Mouse (Mus musculus) hindbrain, embryonic 16.5 days (tissue): ENCODE data around the gene Cwc25. TPM values are rescaled to one million over a fixed set of nuclear protein-coding genes. Genes with fewer than 3 reads are reported as not detected.
A peak's percentile ranks its signal among the peaks of the same experiment; 100 is the strongest.

Experiments
- ATAC-seq: fragments of 200-750 bp; cut with Nextera tagmentation; 2 replicates; pipeline ENCODE4 v1.8.0; 2017; ENCODE audit warnings: moderate TSS enrichment, moderate library complexity
- H3K27ac ChIP-seq: fragments of 300-500 bp; sonication (generic); 2 replicates; pipeline ENCODE4 v1.5.1; 2014; ENCODE audit warnings: low read depth, mild to moderate bottlenecking, control low read depth, low read length, moderate library complexity
- H3K27me3 ChIP-seq: fragments of 300-500 bp; sonication (generic); replicated peaks from 2 replicates; pipeline ENCODE4 v1.6.1; 2014; ENCODE audit warnings: low read length; ENCODE audit not compliant: control insufficient read depth, insufficient read depth
- H3K36me3 ChIP-seq: fragments of 300-500 bp; sonication (generic); 2 replicates; pipeline ENCODE4 v1.6.1; 2014; ENCODE audit warnings: mild to moderate bottlenecking, low read length, moderate library complexity, mixed read lengths; ENCODE audit not compliant: control insufficient read depth, insufficient read depth
- H3K4me1 ChIP-seq: fragments of 300-500 bp; sonication (generic); 2 replicates; pipeline ENCODE4 v1.6.1; 2014; ENCODE audit warnings: low read depth, low read length; ENCODE audit not compliant: control insufficient read depth, insufficient read depth
- H3K4me2 ChIP-seq: fragments of 300-500 bp; sonication (generic); 2 replicates; pipeline ENCODE4 v1.6.1; 2014; ENCODE audit warnings: mild to moderate bottlenecking, low read length, control low read depth, moderate library complexity
- H3K4me3 ChIP-seq: fragments of 300-500 bp; sonication (generic); 2 replicates; pipeline ENCODE4 v1.5.1; 2014; ENCODE audit warnings: mild to moderate bottlenecking, low read length, control low read depth, moderate library complexity
- H3K9ac ChIP-seq: fragments of 300-500 bp; sonication (generic); 2 replicates; pipeline ENCODE4 v1.6.1; 2014; ENCODE audit warnings: low read depth, mild to moderate bottlenecking, control low read depth, low read length, moderate library complexity
- H3K9me3 ChIP-seq: fragments of 300-500 bp; sonication (generic); 2 replicates; pipeline ENCODE4 v1.6.1; 2014; ENCODE audit warnings: mild to moderate bottlenecking, low read length, moderate library complexity; ENCODE audit not compliant: control insufficient read depth
- WGBS: fragments of 180-500 bp; shearing (Covaris S2); extraction: QIAGEN DNeasy Blood & Tissue Kit; methylation state at CpG from one replicate; pipeline ENCODE4 v1.1.7; 2014; 5-methylcytosine and 5-hydroxymethylcytosine counted together
- polyA plus RNA-seq: library from polyadenylated mRNA; unstranded; fragments of >200 nt; fragmentation: Nextera tagmentation; extraction: Ambion mirVana; gene quantifications from 2 replicates; pipeline ENCODE4 v1.2.1, GENCODE M21; 2015

Gene Cwc25
- 14.1 and 16.2 TPM in 2 replicates for polyA plus RNA-seq

DNA sequence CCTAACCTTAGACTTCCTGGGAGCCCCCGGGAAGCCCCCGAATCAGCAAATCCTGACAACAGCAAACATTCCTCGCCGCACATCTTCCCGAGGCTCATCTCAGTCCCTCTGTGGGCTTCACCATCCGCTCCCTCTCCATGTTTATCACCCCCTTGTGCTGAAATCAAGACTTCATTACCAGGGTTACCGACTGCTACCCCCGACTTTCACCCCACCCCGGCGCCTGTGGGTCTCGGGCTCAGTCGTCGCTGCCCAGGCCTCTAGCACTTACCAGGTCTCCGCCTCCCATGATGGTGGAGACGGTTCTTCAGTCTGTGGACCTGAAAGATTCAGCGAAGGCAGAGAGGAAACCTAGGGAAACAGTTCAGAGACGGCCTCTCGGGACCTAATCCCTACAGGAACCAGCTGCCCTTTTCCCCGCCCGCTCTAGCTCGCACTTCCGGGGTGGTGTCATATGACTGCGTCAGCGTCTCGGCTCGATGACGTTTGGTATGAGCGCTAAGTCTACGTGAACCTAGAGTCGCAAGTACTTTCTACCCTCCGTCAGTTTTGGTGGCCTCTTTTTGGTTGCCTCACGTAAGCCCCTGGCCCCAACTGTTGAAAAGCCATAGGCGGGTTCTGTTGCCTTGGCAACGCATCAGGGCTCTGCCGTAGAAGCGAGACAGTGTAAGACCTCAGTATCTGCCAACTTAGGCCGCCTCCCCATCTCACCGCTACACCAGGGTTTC, at the start of gene Cwc25:
Gene Cwc25, minus strand, starts transcription at position 403 of the 728 bp plus-strand sequence.
- Histone ChIP-seq H3K27ac (peak within 1 kb of the TSS; percentile 92), H3K36me3 (peaks cover 14% of the 10 kb centered on the region), H3K27me3 (no peaks in the 10 kb centered on the region), H3K9me3 (no peaks in the 10 kb centered on the region), H3K4me3 (peak within 1 kb of the TSS; percentile 82), H3K9ac (peak within 1 kb of the TSS; percentile 89), H3K4me1 (peaks cover 13% of the 10 kb centered on the region), H3K4me2 (peak within 1 kb of the TSS; percentile 83)
- WGBS, result under 1% methylated on average over 38 of the region's 38 CpGs
- ATAC-seq, result peak; percentile 97

- 81% methylated on average over 11 of the region's 11 CpGs for WGBS
- H3K27me3 ChIP-seq, result no peaks in the 10 kb centered on the region
- H3K4me3 ChIP-seq, result no peak overlapping the region
- H3K9ac ChIP-seq, result no peak overlapping the region
- no peaks in the 10 kb centered on the region for H3K9me3 ChIP-seq
- ATAC-seq, result no peak
- H3K36me3 ChIP-seq, result peaks cover 13% of the 10 kb centered on the region
- H3K27ac ChIP-seq, result no peak overlapping the region
- H3K4me2 ChIP-seq, result no peak overlapping the region
- peaks cover 51% of the 10 kb centered on the region for H3K4me1 ChIP-seq
These were observed 49.4 kb upstream of the Cwc25 start for GRCm38 (mm10) chr11:97815736-97816135.

DNA sequence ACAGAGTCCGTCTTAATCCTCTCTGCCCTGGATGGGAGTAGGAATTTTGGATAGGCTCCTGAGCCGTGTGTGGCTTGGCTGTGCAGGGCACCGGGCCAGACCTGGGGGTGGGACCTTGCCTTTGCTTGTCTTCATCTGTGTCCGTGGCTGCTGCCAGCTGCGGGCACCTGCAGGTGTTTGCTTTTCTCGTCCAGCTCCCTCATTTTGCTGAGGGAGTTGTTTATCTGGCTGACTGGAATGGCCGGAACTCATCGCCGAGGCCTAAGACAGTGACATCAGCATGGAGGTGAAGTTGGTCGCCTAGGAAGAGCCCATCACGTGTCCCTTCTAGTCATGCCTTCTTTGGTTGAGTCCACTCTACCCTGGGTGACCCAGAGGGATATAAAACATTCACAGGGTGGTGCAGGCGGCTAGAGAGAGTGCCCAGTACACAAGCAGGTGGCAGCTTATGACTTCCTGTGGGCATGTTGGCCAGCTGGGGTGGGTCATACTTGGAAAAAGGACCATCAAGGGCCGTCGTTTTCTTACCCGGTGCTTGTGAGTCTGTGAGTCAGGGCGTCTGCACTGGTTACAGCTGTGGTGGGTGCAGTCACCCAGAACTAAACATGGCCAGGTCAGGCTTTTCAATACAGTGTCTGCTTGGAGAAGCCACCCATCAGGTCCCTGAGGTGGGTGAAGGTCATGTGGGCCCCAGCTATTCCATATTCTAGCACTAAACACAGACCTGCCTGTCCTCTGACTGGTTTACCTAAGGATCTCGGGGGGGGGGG, 47.6 kb upstream of the Cwc25 start:
- peak overlapping the region; percentile 37; the same call in 1 of the 2 replicates for H3K27ac ChIP-seq
- H3K4me1 ChIP-seq, result peaks cover 58% of the 10 kb centered on the region
- no peaks in the 10 kb centered on the region for H3K9me3 ChIP-seq
- H3K36me3 ChIP-seq, result peaks cover 13% of the 10 kb centered on the region
- no peak overlapping the region for H3K4me3 ChIP-seq
- WGBS, result 73% methylated on average over 17 of the region's 17 CpGs
- H3K4me2 ChIP-seq, result no peak overlapping the region
- no peaks in the 10 kb centered on the region for H3K27me3 ChIP-seq
- no peak for ATAC-seq
- peak overlapping the region; percentile 3; the same call in 1 of the 2 replicates for H3K9ac ChIP-seq

- peak overlapping the region; percentile 54 for H3K9ac ChIP-seq
- H3K4me3 ChIP-seq, result no peak overlapping the region
- peaks cover 16% of the 10 kb centered on the region for H3K36me3 ChIP-seq
- H3K4me2 ChIP-seq, result peak overlapping the region; percentile 49
- H3K27me3 ChIP-seq, result no peaks in the 10 kb centered on the region
- 22% methylated on average over 7 of the region's 7 CpGs for WGBS
- H3K9me3 ChIP-seq, result no peaks in the 10 kb centered on the region
- peak; percentile 32; the same call in 1 of the 2 replicates for ATAC-seq
- H3K4me1 ChIP-seq, result peaks cover 59% of the 10 kb centered on the region
- peak overlapping the region; percentile 86 for H3K27ac ChIP-seq
These were observed 46.7 kb upstream of the Cwc25 start for GRCm38 (mm10) chr11:97813085-97813484.

GRCm38 (mm10) chr11:97812491-97812921, 46.1 kb upstream of the Cwc25 start:
- peaks cover 62% of the 10 kb centered on the region for H3K4me1 ChIP-seq
- WGBS, result 13% methylated on average over 3 of the region's 3 CpGs
- no peaks in the 10 kb centered on the region for H3K27me3 ChIP-seq
- H3K36me3 ChIP-seq, result peaks cover 19% of the 10 kb centered on the region
- peak overlapping the region; percentile 49 for H3K4me2 ChIP-seq
- ATAC-seq, result peak; percentile 89
- peak overlapping the region; percentile 54 for H3K9ac ChIP-seq
- peak overlapping the region; percentile 1; the same call in 1 of the 2 replicates for H3K4me3 ChIP-seq
- H3K9me3 ChIP-seq, result no peaks in the 10 kb centered on the region
- H3K27ac ChIP-seq, result peak overlapping the region; percentile 86

- WGBS, result 20% methylated on average over 13 of the region's 13 CpGs
These were observed 45.4 kb upstream of the Cwc25 start for GRCm38 (mm10) chr11:97811569-97812362.

DNA sequence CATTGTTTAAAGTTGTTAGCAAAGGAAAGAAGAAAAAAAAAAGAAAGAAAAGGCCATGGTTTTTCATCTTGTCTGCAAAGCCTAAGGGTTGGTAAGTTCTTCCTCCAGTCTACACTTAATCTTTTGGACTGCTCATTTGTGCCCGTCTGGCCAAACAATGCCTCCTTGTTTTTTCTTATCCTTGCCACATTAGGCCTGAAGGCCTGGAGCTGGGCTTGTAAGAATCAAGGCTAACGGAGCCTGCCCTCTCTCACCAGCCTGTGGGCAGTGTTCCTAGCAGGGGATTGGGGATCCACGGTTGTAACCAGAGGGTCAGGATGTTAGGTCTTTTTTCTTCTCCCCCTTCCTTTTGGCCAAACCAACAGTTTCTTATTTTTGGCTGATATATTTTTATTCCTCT, 44.6 kb upstream of the Cwc25 start:
- no peaks in the 10 kb centered on the region for H3K9me3 ChIP-seq
- no peak overlapping the region for H3K4me2 ChIP-seq
- ATAC-seq, result no peak
- no peak overlapping the region; the same call in 1 of the 2 replicates for H3K9ac ChIP-seq
- H3K27ac ChIP-seq, result no peak overlapping the region; the same call in 1 of the 2 replicates
- 16% methylated on average over 3 of the region's 3 CpGs for WGBS
- peaks cover 22% of the 10 kb centered on the region for H3K36me3 ChIP-seq
- H3K27me3 ChIP-seq, result no peaks in the 10 kb centered on the region
- peaks cover 70% of the 10 kb centered on the region for H3K4me1 ChIP-seq
- no peak overlapping the region for H3K4me3 ChIP-seq

More at GRCm38 (mm10) chr11:97811569-97812362, 45.4 kb upstream of the Cwc25 start:
- peak; percentile 17 for ATAC-seq
- peak overlapping the region; percentile 86 for H3K27ac ChIP-seq
- peaks cover 62% of the 10 kb centered on the region for H3K4me1 ChIP-seq
- no peaks in the 10 kb centered on the region for H3K9me3 ChIP-seq
- H3K4me2 ChIP-seq, result peak overlapping the region; percentile 49
- H3K27me3 ChIP-seq, result no peaks in the 10 kb centered on the region
- no peak overlapping the region for H3K4me3 ChIP-seq
- peak overlapping the region; percentile 54 for H3K9ac ChIP-seq
- H3K36me3 ChIP-seq, result peaks cover 22% of the 10 kb centered on the region

- H3K27me3 ChIP-seq, result no peaks in the 10 kb centered on the region
- no peak for ATAC-seq
- H3K36me3 ChIP-seq, result peaks cover 18% of the 10 kb centered on the region
- 81% methylated on average over 7 of the region's 7 CpGs for WGBS
- H3K9me3 ChIP-seq, result no peaks in the 10 kb centered on the region
- H3K4me1 ChIP-seq, result peaks cover 76% of the 10 kb centered on the region
- no peak overlapping the region for H3K27ac ChIP-seq
- no peak overlapping the region for H3K9ac ChIP-seq
- H3K4me3 ChIP-seq, result no peak overlapping the region
- no peak overlapping the region for H3K4me2 ChIP-seq
These were observed 44.0 kb upstream of the Cwc25 start for GRCm38 (mm10) chr11:97810356-97810755.
